Mouse (Mus musculus): ENCODE measurements around the gene Plxna4.

The Plxna4 gene

DNA sequence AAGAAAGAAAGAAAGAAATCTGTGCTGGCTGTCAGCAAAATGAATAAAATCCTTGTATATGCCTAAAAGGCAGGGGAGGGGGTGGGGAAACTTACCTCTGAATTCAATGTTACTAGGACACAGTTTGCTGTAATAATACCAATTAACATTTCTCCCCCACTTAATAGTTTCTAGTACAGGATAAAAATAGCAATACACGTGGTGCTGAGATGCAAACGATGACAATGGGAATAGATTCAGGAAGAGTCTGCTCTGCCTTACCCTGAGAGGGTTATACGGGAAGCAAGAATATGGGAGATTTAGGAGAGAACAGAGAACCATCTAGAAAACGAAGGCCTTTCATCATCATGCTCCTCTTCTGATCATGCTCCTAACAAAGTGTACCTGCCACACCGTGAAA lies 115.9 kb downstream of the Plxna4 start:
- DNase-seq (ENCODE audit: low spot score): no peak

DNA sequence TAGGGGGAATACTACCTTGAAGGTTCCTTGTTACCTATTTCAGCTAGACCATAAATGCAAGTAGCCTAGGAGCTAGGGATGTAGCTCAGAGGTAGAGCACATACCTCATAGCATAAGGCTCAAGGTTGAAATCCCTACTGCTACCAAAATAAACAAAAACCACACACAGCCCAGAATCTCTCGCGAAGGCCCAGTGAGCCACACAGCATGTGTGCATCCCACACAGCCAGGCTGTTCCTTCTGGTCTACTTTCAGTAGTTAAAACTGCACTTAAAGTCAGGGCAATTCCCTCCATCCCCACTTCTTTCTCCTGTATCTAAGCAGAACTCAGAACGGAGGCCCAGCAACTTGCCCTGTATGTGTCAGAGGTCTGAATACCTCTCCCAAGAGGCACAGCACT lies 116.4 kb downstream of the Plxna4 start:
- DNase-seq (ENCODE audit: low spot score): no peak

DNA sequence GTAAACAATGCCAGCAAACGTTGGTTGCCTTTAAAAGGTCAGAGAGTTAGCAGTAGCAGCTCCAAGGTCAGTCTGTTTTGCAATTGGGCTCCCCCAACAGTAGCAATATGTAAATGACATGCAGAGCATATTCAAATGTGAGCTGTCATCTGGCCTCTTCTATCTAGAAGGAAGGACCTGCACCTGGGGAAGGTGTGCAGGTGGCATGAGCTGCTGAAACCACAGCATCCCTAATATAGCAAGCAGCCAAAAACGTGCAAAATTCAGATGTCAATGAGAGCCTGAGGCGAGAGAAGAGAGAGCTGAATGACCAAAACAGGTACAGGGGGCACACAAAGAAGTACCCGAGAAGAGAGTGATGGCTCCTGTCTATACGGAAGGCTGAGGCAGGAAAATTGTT lies 118.8 kb downstream of the Plxna4 start:
- DNase-seq (ENCODE audit: low spot score): no peak

DNA sequence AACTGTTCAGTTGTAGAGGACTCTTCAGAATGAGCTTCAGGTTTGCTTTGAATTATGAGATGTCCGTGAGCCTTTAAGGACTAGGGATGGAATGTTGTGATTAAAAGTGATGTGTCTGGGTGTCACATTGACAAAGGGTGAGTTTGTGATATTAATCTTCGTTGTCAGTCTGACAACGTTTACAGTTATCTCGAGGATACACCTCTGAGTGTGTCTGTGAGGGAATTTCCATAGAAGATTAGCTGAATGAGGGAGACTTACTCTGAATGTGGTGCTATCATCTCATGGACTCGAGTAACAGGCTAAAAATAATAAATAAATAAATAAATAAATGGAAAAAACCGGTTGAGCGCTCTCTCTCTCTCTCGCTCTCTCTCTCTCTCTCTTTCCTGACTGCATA lies 122.9 kb downstream of the Plxna4 start:
- no peak for DNase-seq (ENCODE audit: low spot score)

DNA sequence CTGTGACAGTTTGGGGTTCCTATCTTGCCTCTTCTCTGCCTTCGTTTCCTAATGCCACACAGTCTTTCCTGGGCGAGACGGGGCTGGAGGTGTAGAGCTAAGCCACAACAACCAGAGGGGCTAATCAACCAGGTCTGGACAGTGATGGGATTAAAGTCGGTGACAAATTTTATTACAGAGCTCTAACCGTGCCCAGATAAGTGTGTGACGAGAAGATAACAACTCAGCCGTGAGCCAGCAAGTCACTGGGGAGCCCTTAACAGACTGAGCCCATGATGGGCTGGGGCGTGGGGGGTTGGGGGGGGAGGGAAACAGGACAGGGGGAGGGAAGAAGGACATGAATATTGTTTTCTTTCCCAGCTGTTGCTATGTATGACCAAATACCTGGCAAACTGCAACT lies 123.4 kb downstream of the Plxna4 start:
- no peak for DNase-seq (ENCODE audit: low spot score)

DNA sequence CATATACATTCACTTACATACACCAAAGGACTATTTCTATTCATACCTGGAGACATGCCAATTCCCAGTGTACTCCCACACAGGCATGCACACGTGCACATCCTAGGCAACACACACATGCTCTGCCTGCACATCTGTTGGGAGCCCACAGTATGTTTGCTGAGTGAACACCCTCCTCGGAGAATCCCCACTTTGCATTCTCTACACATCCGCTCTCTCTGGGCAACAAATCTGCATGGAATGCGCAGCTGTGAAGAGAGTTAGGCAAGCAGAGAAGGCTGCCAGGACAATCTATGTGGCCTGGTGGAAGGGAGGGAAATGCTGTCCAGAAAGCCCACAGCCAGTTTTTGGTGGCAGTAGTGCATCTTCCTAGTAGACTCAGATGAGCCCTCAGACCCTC lies 123.9 kb downstream of the Plxna4 start:
- no peak for DNase-seq (ENCODE audit: low spot score)

DNA sequence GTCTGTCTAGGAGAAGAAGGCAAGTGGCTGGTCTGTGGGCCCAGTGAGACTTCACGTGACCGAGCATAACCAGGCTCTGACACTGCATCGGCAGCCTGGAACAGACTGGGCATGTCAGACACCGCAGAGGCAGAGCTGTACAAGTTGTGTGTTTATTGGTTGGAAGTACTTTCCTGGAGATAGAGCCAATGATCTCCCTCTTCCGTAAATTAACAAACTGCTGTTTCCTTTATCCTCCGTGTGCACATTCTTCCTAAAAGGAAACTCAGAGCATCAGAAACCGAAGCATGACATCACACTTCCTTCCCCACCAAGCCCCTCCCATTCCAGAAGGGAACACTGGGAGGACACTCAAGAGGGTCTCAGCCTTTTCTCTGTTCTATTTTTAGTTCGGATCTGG lies 127.6 kb downstream of the Plxna4 start:
- no peak for DNase-seq (ENCODE audit: low spot score)

DNA sequence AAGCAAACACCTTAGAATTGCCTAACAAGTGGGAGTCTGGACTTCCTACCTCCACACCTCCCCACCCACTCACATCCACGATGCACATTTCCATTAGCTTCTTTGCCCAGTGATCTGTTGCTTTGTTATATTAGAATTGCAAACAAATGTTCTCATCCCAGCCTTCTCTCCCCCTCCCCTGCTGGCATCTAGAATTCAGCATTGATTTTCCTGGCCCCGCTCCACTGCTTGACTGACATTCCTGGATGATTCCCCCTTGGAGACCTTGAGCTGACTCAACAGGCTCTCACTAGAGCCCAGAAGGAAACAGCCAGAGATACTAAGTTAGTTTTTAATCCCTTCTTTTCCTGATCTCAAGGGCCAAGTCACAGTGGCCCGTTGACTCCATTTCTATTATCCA lies 131.4 kb downstream of the Plxna4 start:
- no peak for DNase-seq (ENCODE audit: low spot score)

DNA sequence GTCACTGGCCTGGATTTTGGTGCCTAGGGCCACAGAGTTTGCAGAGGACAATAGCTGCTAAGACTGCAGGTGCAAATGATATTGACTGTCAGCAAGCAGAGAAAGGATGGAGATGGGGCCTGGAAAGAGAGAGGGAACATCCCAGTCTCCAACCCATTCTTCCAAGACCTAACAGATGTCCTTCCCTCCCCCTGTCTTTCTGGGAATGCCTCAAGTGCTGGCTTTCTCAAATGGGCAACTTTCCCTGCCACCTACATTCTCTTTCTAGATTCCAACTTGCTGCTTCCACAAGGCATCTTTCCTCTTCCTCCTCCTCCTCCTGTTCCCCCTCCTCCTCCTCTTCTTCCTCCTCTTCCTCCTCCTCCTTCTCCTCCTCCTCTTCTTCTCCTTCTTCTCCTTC lies 136.1 kb downstream of the Plxna4 start:
- no peak for DNase-seq (ENCODE audit: low spot score)

DNA sequence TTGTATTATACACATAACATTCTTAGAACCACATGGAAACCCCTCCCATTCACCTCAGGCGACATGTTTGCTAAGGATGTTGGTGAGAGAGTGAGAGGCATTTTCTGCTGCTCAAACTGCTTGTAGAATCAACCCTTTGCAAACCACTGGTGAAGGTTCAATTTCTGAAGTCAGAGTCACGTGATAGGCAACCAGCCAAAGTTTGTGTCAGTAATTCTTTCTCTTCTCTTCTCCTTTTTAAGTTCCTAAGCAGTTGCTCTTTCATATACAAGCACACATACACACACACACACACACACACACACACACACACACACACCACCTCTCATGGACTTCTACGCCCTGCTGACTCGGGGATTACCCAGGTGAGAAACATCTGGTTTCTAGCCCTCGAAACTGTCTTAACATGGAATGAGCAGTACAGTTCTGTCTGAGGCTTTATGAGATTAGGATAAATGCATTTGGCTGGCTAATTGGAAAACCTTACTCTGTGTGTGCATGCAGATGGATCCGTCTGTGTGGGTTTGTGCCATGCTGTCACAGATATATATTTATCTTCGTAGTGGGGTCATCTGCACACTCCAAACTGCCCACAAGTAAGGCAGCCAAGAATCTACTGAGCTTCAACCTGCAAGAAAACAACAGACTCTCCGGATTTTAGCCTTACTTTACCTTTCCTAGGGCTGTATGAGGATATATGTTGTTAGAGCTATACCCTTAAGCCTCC lies 138.6 kb downstream of the Plxna4 start:
- DNase-seq (ENCODE audit: low spot score): no peak

DNA sequence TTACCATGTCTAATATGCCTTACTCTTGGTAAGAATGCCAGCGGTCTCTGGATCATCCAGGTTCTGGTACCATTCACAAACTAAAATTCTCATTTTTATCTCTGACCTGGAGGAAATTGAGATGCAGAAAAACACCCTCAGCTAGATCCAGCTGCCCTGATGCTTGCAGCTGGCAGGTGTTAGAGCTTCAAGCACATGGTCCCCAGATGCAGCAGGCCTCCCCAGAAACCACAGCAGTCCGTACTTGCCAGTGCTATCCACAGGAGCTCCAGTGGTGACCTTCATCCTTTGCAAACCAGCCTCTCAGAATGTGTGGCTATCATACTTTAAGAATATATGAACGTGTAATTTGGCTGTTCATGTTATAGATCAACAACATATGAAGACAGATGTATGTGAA lies 139.2 kb downstream of the Plxna4 start:
- no peak for DNase-seq (ENCODE audit: low spot score)

DNA sequence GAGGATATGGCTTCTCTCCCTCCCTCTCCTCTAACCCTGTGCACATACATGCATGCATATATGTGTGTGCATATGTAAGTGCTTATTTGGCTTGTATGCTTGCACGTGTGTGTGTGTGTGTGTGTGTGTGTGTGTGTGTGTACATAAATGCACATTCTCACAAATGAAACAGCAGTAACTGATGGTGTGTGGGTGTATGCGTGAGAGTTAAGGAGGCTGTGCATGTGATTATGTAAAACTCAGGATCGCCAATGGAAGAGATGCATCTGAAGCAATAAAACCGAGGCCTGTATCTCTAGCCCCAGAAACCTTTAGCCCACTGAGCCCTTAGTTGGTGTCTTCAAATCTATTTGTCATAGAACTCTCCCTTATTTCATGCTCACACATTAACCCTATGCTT lies 141.7 kb downstream of the Plxna4 start:
- no peak for DNase-seq (ENCODE audit: low spot score)

DNA sequence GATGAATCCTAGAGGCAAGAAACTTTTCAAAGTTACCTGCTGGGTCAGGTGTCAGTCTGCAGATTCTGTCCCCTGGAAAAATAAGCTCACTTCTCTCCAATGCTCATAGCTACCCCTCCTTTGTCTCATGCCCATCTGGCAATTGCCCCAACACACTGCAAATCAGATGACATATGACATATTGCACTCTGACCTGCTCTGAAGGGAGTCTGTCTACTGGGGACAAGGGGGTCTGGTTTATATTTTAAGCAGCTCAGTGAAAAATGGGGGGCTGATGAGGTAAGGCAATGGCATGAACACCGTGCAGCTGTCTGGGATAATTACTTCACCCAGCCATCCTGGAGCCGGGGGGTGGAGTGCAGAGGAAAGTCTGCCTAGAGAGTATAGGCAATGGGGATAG lies 142.7 kb downstream of the Plxna4 start:
- no peak for DNase-seq (ENCODE audit: low spot score)

DNA sequence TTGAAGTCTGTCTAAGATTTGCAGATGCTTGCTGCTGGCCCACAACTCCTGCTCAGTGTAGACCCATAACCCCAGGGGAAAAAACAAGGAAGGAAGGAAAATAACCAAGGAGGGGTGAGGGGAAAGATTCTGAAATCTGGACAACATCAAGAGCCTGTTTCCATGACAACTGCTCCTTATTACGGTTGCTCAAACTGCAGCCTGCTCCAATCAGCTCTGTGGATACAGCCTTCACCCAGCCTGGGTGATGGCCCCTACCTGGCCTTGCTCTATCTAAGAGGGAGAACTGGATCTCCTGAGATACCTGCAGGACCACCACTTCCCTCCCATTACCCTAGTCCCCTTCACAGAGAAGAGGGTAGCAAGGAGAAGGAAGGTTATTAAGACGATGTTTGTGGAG lies 143.6 kb downstream of the Plxna4 start:
- DNase-seq (ENCODE audit: low spot score): no peak

DNA sequence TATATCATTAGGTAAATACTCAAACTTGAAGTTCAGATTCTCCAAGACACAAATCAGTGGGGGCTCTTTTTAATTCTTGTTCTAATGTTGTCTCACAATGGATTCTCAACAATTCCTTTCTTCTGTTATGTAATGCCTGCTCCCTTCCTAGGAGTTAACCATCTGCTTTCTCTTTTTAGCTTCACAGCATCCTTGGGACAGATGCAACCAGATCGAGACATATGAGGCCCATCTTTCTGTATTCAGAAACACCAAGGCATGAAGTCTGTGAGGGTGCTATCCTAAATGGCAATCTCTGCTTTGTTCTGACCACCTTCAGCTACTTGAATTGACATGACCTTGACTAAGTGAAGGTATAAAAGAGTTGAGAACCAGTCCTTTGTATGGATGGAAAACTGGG lies 144.3 kb downstream of the Plxna4 start:
- no peak for DNase-seq (ENCODE audit: low spot score)

DNA sequence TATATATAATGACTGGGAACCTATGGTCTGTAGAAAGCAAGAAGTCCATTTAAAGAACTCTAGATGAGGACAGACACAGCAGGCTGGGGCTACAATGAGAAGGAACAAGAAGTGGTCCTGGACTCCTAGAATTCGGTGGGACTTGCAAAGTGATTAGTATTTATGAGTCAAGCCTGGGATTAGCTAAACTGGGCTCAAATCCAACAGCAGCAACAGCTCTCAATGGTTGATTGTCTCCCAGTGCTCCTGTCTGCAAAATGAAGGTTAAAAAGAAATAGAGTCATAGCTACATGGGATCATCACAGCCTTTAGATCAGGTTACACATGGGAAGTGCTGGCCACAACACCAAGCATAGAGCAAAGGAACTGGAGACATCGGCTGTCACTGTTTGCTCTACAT lies 148.6 kb downstream of the Plxna4 start:
- no peak for DNase-seq (ENCODE audit: low spot score)

DNA sequence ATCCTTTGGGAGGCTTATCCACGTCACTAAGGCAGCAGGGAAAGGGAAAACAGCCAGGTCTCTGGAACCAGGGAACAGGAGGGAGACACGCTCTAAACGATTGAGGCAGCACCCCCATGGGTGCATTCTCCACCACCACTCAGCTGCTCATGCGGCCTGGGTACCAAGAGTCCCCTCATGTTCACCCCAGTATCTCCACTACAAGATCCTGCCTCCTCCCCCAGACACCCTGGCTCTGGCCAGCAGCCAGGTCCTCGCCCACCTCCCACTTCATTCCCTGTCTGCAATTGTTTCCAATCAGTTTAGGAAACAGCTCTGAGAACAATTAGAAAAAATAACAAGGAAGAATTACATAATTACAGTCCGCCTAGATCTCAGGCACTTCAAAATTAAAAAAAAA lies 150.8 kb downstream of the Plxna4 start:
- peak; percentile 4 for DNase-seq (ENCODE audit: low spot score)

DNA sequence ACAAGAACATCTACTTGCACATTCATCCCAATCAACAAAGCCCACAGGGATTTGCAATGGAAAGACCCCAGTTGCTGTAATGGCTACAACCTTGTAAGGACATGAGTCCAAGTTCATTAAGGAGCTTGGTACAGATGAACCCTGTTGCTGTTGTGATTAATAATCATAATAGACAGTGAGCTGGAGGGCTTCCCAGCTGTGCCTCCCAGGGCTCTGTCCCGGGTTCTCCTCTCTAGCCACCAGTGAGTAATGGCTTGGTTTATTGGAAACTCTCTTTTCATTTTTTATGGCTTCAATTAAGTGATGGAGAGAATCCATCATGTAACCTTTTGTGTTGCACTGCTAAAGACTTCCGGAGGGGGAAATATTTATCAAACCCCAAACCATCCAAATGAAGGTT lies 164.9 kb downstream of the Plxna4 start:
- DNase-seq (ENCODE audit: low spot score): no peak

DNA sequence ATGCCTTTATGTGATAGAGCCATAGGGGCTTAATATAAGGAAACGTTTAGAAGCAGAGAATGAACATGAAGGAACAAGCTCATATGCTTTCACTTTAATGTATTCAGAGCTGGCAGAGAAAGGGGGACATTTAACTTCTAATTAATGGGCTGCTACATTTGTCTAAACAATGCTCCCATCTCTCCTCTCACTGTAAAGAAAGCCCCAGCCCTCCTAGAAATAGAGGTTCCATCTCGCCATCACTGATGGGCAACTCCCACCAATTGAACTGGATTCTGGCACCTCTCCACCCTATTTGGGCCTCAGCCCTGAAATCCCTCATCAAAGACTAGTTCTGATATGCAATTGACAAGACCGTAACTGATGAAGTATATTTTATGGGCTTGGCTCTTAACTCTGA lies 167.4 kb downstream of the Plxna4 start:
- no peak for DNase-seq (ENCODE audit: low spot score)

DNA sequence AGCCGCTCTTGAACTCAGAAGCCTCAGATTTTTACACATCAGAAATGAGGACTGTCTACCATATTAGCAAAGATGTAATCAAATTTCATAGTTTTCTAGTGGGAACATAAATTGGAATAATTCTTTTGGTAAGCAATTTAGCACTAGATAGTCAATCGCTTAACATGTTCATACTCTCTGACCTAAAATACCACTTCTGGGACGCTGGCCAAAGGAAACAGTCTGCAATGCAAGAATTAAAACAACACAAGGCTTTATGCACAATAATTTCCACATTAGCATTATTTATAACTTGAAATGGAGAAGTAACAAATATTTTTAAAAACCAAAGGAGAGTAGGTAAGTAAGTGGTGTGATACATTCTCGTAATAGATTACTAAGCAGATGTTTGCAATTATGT lies 170.6 kb downstream of the Plxna4 start:
- DNase-seq (ENCODE audit: low spot score): no peak

DNA sequence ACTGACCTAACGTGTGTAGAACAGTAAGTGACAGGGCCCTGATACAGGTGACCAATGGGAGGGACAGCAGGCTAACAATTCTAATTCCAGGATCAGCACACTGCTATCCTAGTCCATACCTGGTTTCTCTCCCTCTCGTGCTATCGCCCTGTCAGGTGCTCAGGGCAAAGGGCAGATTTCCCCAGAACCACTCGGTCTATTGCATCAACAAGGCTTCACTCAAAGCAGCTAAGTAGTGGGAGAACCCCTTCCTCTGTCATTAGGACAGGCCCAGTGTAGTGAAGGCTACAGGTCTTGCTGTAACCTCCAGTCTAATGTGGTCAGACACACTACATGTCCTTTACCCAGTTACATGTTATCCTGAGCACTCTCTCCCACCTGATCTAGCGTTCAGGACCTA lies 176.7 kb downstream of the Plxna4 start:
- no peak for DNase-seq (ENCODE audit: low spot score)

DNA sequence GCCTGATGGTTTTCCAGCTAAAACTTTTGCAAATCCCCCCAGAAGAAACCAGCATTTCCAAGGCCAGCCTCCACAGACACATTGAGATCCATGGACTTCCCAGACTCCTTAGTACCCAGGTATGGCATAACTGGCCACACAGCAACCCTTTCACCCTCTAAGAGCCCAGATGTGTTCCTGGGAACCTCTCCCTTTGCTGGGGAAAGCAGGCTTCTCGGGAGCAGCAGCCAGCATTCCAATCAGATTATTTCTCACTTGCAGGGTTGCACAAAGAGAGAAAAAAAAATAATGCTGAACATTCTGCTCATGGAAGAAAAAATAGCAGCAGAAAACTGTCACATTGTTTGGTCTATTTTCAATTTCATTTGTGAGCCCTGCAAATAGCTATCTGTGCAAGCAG lies 178.4 kb downstream of the Plxna4 start:
- no peak for DNase-seq (ENCODE audit: low spot score)

DNA sequence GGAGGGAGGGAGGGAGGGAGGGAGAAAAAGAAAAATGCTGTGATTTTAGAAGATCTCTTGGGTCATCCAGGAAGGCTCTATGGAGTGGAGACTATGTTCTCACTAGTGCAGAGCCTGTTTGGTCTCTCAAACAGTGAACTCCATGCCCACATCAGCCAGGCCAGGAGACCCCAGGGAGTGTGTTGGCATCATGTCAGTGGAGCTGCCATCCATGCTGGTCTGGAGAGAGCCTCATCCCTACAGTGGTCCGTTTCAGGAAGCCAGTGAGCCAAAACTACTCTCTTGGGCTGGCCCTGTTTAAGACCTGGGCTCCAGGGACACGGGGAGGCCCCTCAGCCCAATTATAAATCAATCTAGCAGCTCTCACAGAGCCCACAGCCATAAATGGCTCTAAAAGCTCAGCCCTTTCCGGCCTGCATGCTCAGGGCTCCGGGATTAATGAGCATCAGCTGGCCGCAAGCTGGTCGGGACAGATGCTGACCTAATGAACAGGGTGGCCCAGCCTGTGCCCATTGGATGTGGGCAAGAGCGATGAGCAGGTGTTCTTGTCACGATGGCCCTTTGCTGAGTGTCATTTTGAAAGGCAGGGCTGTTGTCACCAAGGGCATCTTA lies 180.3 kb downstream of the Plxna4 start:
- no peak for DNase-seq (ENCODE audit: low spot score)
